Mouse (Mus musculus): ENCODE results near the gene Mapkbp1. TPM values are rescaled to one million over a fixed set of nuclear protein-coding genes. Genes with fewer than 3 reads are reported as not detected.

Gene Mapkbp1
- polyA plus RNA-seq, 1 experiment from 2014 or later = 3.2 TPM

- peak within 1 kb of the TSS; percentile 93 for H3K27ac ChIP-seq (ENCODE audit: low read length)
- 5% methylated on average over 50 of the region's 50 CpGs for WGBS
- H3K4me1 ChIP-seq (ENCODE audit: insufficient read depth, low read length) = peaks cover 9% of the 10 kb centered on the region
- H3K27me3 ChIP-seq (ENCODE audit: insufficient read depth, low read length) = no peaks in the 10 kb centered on the region
- H3K9ac ChIP-seq (replicated peaks; ENCODE audit: low read length) = peak within 1 kb of the TSS; percentile 91
- peak within 1 kb of the TSS; percentile 84 for H3K4me3 ChIP-seq (ENCODE audit: low read length)
- peak; percentile 91 for ATAC-seq (ENCODE audit: low FRiP score, low TSS enrichment)
- H3K9me3 ChIP-seq (ENCODE audit: low read length) = no peaks in the 10 kb centered on the region
- H3K36me3 ChIP-seq (ENCODE audit: insufficient read depth, low read length) = peaks cover 36% of the 10 kb centered on the region
- H3K4me2 ChIP-seq (replicated peaks; ENCODE audit: low read depth, low read length) = peak within 1 kb of the TSS; percentile 78
These were observed 54.8 kb downstream of the Mapkbp1 start, which contains the start of the genes Jmjd7 and Gm28042 for GRCm38 (mm10) chr2:120026984-120027949. Gene Jmjd7, plus strand, starts transcription at chr2:120027483. Gene Gm28042, plus strand, starts transcription at chr2:120027493.

DNA sequence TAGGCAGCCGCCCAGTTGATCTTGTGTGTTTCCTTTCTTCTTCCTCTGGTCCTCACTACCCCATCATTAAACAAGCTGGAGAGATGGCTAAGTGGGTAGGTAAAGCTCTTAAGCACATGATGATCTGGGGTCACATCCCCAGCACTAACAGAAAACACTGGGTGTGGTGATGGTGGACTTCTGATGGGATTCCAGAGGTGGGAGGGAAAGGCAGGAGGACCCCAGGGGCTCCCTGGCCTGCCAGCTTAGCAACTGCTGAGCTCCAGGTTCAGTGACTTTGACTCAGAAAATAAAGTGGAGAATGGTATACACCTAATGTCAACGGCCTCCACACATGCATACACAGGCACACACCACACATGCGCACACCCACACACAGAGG is 55.4 kb downstream of the Mapkbp1 start:
- ATAC-seq (ENCODE audit: low FRiP score, low TSS enrichment) = peak; percentile 13; the same call in 1 of the 2 replicates

GRCm38 (mm10) chr2:120030380-120030779 is 57.9 kb downstream of the Mapkbp1 start:
- peaks cover 9% of the 10 kb centered on the region for H3K4me1 ChIP-seq (ENCODE audit: insufficient read depth, low read length)
- H3K4me2 ChIP-seq (replicated peaks; ENCODE audit: low read depth, low read length) = no peak overlapping the region
- no peak for ATAC-seq (ENCODE audit: low FRiP score, low TSS enrichment)
- H3K4me3 ChIP-seq (ENCODE audit: low read length) = no peak overlapping the region
- no peak overlapping the region for H3K27ac ChIP-seq (ENCODE audit: low read length)
- 90% methylated on average over 8 of the region's 8 CpGs for WGBS
- H3K9ac ChIP-seq (replicated peaks; ENCODE audit: low read length) = no peak overlapping the region
- peaks cover 31% of the 10 kb centered on the region for H3K36me3 ChIP-seq (ENCODE audit: insufficient read depth, low read length)
- no peaks in the 10 kb centered on the region for H3K9me3 ChIP-seq (ENCODE audit: low read length)
- no peaks in the 10 kb centered on the region for H3K27me3 ChIP-seq (ENCODE audit: insufficient read depth, low read length)

More for the DNA sequence above, 55.4 kb downstream of the Mapkbp1 start:
- H3K4me2 ChIP-seq (replicated peaks; ENCODE audit: low read depth, low read length) = peak overlapping the region; percentile 78
- H3K9me3 ChIP-seq (ENCODE audit: low read length) = no peaks in the 10 kb centered on the region
- H3K9ac ChIP-seq (replicated peaks; ENCODE audit: low read length) = peak overlapping the region; percentile 91
- peaks cover 34% of the 10 kb centered on the region for H3K36me3 ChIP-seq (ENCODE audit: insufficient read depth, low read length)
- H3K4me1 ChIP-seq (ENCODE audit: insufficient read depth, low read length) = peaks cover 9% of the 10 kb centered on the region
- peak overlapping the region; percentile 84 for H3K4me3 ChIP-seq (ENCODE audit: low read length)
- 39% methylated on average over 3 of the region's 3 CpGs for WGBS
- H3K27ac ChIP-seq (ENCODE audit: low read length) = peak overlapping the region; percentile 93
- H3K27me3 ChIP-seq (ENCODE audit: insufficient read depth, low read length) = no peaks in the 10 kb centered on the region

- H3K4me3 ChIP-seq (ENCODE audit: low read length) = no peak within 1 kb of the TSS
- H3K9me3 ChIP-seq (ENCODE audit: low read length) = no peaks in the 10 kb centered on the region
- no peak for ATAC-seq (ENCODE audit: low FRiP score, low TSS enrichment)
- peaks cover 8% of the 10 kb centered on the region for H3K4me1 ChIP-seq (ENCODE audit: insufficient read depth, low read length)
- 78% methylated on average over 12 of the region's 12 CpGs for WGBS
- no peak within 1 kb of the TSS for H3K4me2 ChIP-seq (replicated peaks; ENCODE audit: low read depth, low read length)
- H3K9ac ChIP-seq (replicated peaks; ENCODE audit: low read length) = no peak within 1 kb of the TSS
- H3K27me3 ChIP-seq (ENCODE audit: insufficient read depth, low read length) = no peaks in the 10 kb centered on the region
- no peak within 1 kb of the TSS for H3K27ac ChIP-seq (ENCODE audit: low read length)
- H3K36me3 ChIP-seq (ENCODE audit: insufficient read depth, low read length) = peaks cover 50% of the 10 kb centered on the region
These were observed 60.4 kb downstream of the Mapkbp1 start, which contains the start of gene Pla2g4b for GRCm38 (mm10) chr2:120032726-120033467. Gene Pla2g4b, plus strand, starts transcription at chr2:120033417.

- WGBS = 70% methylated on average over 5 of the region's 5 CpGs
These were observed 61.2 kb downstream of the Mapkbp1 start for GRCm38 (mm10) chr2:120033726-120034125.

DNA sequence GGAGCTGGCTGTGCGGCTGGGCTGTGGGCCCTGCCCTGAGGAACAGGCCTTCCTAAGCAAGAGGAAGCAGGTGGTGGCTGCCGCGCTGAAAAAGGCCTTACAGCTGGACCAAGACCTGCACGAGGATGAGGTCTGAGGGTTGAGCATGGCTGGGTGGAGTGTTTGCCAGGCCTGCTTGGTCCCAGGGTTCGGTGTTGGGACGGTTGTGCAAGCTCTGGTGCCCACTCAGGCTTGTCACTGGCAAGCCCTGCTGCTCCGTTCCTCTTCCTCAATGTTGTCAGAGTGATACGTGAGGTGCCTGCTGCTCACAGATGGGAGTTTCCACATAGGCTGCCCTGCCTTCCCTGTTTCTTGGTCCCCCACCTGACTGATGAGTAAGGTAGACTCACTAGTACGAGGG is 65.2 kb downstream of the Mapkbp1 start:
- Histone ChIP-seq H3K4me3 (ENCODE audit: low read length) (no peak overlapping the region), H3K36me3 (ENCODE audit: insufficient read depth, low read length) (peaks cover 65% of the 10 kb centered on the region), H3K27ac (ENCODE audit: low read length) (no peak overlapping the region), H3K4me2 (replicated peaks; ENCODE audit: low read depth, low read length) (no peak overlapping the region), H3K4me1 (ENCODE audit: insufficient read depth, low read length) (no peaks in the 10 kb centered on the region), H3K9ac (replicated peaks; ENCODE audit: low read length) (no peak overlapping the region), H3K9me3 (ENCODE audit: low read length) (no peaks in the 10 kb centered on the region), H3K27me3 (ENCODE audit: insufficient read depth, low read length) (no peaks in the 10 kb centered on the region)
- ATAC-seq (ENCODE audit: low FRiP score, low TSS enrichment) = no peak
- 86% methylated on average over 9 of the region's 9 CpGs for WGBS

More at GRCm38 (mm10) chr2:120033726-120034125, 61.2 kb downstream of the Mapkbp1 start:
- ATAC-seq (ENCODE audit: low FRiP score, low TSS enrichment) = no peak
- H3K9me3 ChIP-seq (ENCODE audit: low read length) = no peaks in the 10 kb centered on the region
- H3K9ac ChIP-seq (replicated peaks; ENCODE audit: low read length) = no peak overlapping the region
- H3K36me3 ChIP-seq (ENCODE audit: insufficient read depth, low read length) = peaks cover 55% of the 10 kb centered on the region
- H3K4me1 ChIP-seq (ENCODE audit: insufficient read depth, low read length) = no peaks in the 10 kb centered on the region; the same call in 1 of the 2 replicates
- H3K4me2 ChIP-seq (replicated peaks; ENCODE audit: low read depth, low read length) = no peak overlapping the region
- no peak overlapping the region for H3K27ac ChIP-seq (ENCODE audit: low read length)
- no peaks in the 10 kb centered on the region for H3K27me3 ChIP-seq (ENCODE audit: insufficient read depth, low read length)
- H3K4me3 ChIP-seq (ENCODE audit: low read length) = no peak overlapping the region

- Histone ChIP-seq H3K27me3 (ENCODE audit: insufficient read depth, low read length) (no peaks in the 10 kb centered on the region), H3K9ac (replicated peaks; ENCODE audit: low read length) (no peak overlapping the region), H3K9me3 (ENCODE audit: low read length) (no peaks in the 10 kb centered on the region), H3K36me3 (ENCODE audit: insufficient read depth, low read length) (peaks cover 53% of the 10 kb centered on the region), H3K4me3 (ENCODE audit: low read length) (no peak overlapping the region), H3K27ac (ENCODE audit: low read length) (no peak overlapping the region), H3K4me2 (replicated peaks; ENCODE audit: low read depth, low read length) (no peak overlapping the region), H3K4me1 (ENCODE audit: insufficient read depth, low read length) (peaks cover 4% of the 10 kb centered on the region; the same call in 1 of the 2 replicates)
- 86% methylated on average over 5 of the region's 5 CpGs for WGBS
- no peak for ATAC-seq (ENCODE audit: low FRiP score, low TSS enrichment)
These were observed 68.5 kb downstream of the Mapkbp1 start for GRCm38 (mm10) chr2:120040991-120041390.

DNA sequence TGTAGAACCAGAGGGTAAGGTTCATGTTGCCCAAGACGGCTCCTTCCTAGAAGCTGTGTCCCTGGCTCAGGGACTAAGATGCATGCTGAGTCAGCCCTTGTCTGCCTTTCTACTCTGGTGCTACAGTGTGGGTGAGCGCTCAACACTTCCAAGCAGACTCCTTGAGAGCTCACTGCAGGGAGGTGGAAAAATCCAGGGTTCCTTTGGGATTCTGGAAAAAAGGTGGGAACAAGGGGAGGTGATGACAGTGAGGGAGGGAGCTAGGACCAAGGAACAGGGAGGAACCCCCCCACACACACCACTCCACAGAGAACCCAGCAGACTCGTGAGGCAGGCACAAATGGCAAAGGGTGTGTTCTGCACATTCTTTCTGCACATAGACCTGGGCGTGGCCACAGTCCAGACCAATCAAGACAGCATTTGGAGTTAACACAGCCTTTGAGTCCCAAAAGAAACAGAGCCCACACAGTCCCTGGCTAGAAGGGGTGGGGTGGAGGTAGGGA is 71.7 kb downstream of the Mapkbp1 start:
- 0 out of 2 replicates have a peak, but pooled peaks have one; percentile 29 for ATAC-seq (ENCODE audit: low FRiP score, low TSS enrichment)
- H3K4me2 ChIP-seq (replicated peaks; ENCODE audit: low read depth, low read length) = no peak overlapping the region
- peaks cover 4% of the 10 kb centered on the region; the same call in 1 of the 2 replicates for H3K4me1 ChIP-seq (ENCODE audit: insufficient read depth, low read length)
- no peak overlapping the region for H3K27ac ChIP-seq (ENCODE audit: low read length)
- no peak overlapping the region for H3K4me3 ChIP-seq (ENCODE audit: low read length)
- no peaks in the 10 kb centered on the region for H3K27me3 ChIP-seq (ENCODE audit: insufficient read depth, low read length)
- no peaks in the 10 kb centered on the region for H3K9me3 ChIP-seq (ENCODE audit: low read length)
- peaks cover 28% of the 10 kb centered on the region for H3K36me3 ChIP-seq (ENCODE audit: insufficient read depth, low read length)
- H3K9ac ChIP-seq (replicated peaks; ENCODE audit: low read length) = no peak overlapping the region
- 44% methylated on average over 4 of the region's 4 CpGs for WGBS

DNA sequence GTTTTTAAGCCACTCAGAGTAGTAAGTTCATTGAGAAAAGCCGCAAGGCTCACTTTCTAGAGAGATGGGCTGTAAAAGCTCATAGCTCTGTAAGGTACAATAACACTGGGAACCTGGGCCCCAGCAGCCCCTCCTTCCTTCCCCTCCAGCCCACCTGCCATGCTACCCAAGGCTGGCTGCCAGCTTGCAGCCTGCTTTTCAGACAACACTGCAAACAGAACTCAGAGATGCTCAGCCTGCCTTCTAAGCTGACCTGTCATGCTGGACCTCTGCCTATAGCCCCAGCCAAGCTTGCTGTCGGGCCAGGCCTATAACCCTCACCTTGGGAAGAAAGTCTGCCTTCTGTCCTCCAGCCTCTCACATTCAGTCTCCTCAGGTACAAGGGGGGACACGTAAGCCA is 72.2 kb downstream of the Mapkbp1 start:
- H3K4me2 ChIP-seq (replicated peaks; ENCODE audit: low read depth, low read length) = no peak overlapping the region
- ATAC-seq (ENCODE audit: low FRiP score, low TSS enrichment) = no peak
- H3K27ac ChIP-seq (ENCODE audit: low read length) = no peak overlapping the region
- peaks cover 27% of the 10 kb centered on the region for H3K36me3 ChIP-seq (ENCODE audit: insufficient read depth, low read length)
- no peaks in the 10 kb centered on the region for H3K9me3 ChIP-seq (ENCODE audit: low read length)
- H3K4me3 ChIP-seq (ENCODE audit: low read length) = no peak overlapping the region
- H3K4me1 ChIP-seq (ENCODE audit: insufficient read depth, low read length) = peaks cover 4% of the 10 kb centered on the region; the same call in 1 of the 2 replicates
- no peaks in the 10 kb centered on the region for H3K27me3 ChIP-seq (ENCODE audit: insufficient read depth, low read length)
- H3K9ac ChIP-seq (replicated peaks; ENCODE audit: low read length) = no peak overlapping the region
- WGBS = 63% methylated on average over 3 of the region's 3 CpGs
